Mouse (Mus musculus): ENCODE measurements around the gene Ptpn13.

GRCm38 (mm10) chr5:103441706-103442105, 16.7 kb downstream of the Ptpn13 start:
- TF ChIP-seq POLR2A (IDR thresholded peaks at IDR 0.05; ENCODE audit: control insufficient read depth, low read depth, low read length) (no peak), CTCF (IDR thresholded peaks at IDR 0.05; ENCODE audit: control insufficient read depth, insufficient read depth, insufficient replicate concordance, low read depth, low read length) (no peak)
